In the genomic region with DNA sequence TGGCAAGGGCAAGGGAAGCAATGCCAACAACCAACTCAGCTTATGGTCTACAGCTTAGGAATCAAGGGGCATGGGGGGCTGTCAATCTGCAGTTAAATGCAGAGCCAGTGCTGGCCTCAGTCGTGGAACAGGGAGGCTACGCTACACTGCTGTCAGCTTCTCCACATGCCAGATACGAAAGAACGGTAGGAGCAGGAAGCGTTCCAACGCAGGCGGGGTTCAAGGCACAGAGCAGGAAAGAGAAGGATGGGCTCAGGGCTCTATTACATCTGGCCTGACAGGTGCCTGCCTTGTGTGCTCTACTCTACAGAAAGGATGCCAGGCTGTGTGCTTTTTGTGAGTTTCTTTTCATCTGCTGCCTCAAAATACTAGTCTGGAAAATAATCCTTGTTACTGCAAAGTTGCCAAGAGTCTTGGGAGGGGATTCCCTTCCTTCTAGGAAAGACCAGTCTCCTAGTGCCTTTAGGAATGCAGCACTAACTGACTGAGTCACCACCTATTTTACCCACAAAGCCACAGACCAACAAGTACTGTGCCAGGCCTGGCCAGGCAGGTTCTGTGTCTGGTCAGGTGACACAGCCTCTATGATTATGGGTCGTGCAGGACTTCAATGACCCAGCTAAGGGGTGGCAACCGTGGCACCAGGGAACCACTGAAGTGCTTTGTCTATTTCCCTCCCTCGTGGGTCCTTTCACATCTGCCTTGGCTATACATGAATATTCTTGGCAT, we compare ENCODE assay signal across 10 mouse cellular contexts. TPM values are rescaled to one million over a fixed set of nuclear protein-coding genes. Genes with fewer than 3 reads are reported as not detected.
DNase-seq lines count a peak whose midpoint lies in the region; ATAC-seq and TF ChIP-seq lines count a peak whose summit lies in the region.
"Had no signal": no experiment of that assay in that cellular context is flagged by ENCODE, and none has a peak within 500 bp of the region (broad histone marks: within the 10 kb centered on the region; RNA-seq: fewer than 3 reads in every experiment).

No protein-coding gene starts in this region.

- ATAC-seq in hindbrain, embryonic 15.5 days (ENCODE audit: low FRiP score, low read depth), result peak; percentile 59; the same call in 1 of the 2 replicates
- ATAC-seq in hindbrain, embryonic 14.5 days (ENCODE audit: low FRiP score), result no peak
- peak; percentile 72 for ATAC-seq in embryonic facial prominence, embryonic 15.5 days (ENCODE audit: insufficient number of reproducible peaks, low FRiP score, low TSS enrichment, low read depth)

- H3K9me3 ChIP-seq in hindbrain, embryonic 15.5 days, result no peaks in the 10 kb centered on the region
- H3K9me3 ChIP-seq in hindbrain, embryonic 14.5 days (ENCODE audit: control insufficient read depth, low read length), result no peaks in the 10 kb centered on the region
- H3K9me3 ChIP-seq in embryonic facial prominence, embryonic 15.5 days (replicated peaks), result no peaks in the 10 kb centered on the region
- H3K9me3 ChIP-seq: midbrain, embryonic 12.5 days had no signal

- no peak overlapping the region for H3K9ac ChIP-seq in hindbrain, embryonic 15.5 days
- no peak overlapping the region for H3K9ac ChIP-seq in hindbrain, embryonic 14.5 days
- H3K9ac ChIP-seq in embryonic facial prominence, embryonic 15.5 days, result no peak overlapping the region
- H3K9ac ChIP-seq: midbrain, embryonic 12.5 days had no signal

- no peak for TF ChIP-seq CTCF in lung, adult 2 months (IDR thresholded peaks at IDR 0.05; ENCODE audit: insufficient read depth, low read length)

- TF ChIP-seq POLR2A in lung, adult 2 months (IDR thresholded peaks at IDR 0.05; ENCODE audit: borderline replicate concordance, extremely low read depth, low read depth, low read length), result no peak

- H3K4me3 ChIP-seq in hindbrain, embryonic 15.5 days, result no peak overlapping the region
- H3K4me3 ChIP-seq in hindbrain, embryonic 14.5 days (replicated peaks; ENCODE audit: low read length), result no peak overlapping the region
- no peak overlapping the region for H3K4me3 ChIP-seq in embryonic facial prominence, embryonic 15.5 days (replicated peaks)
- no peak overlapping the region for H3K4me3 ChIP-seq in lung, adult 2 months (replicated peaks; ENCODE audit: extremely low read depth, low read depth, low read length)
- H3K4me3 ChIP-seq: midbrain, embryonic 12.5 days had no signal

- peak overlapping the region; percentile 0; the same call in 1 of the 2 replicates for H3K27ac ChIP-seq in hindbrain, embryonic 15.5 days (replicated peaks)
- H3K27ac ChIP-seq in hindbrain, embryonic 14.5 days, result no peak overlapping the region
- 0 out of 2 replicates have a peak overlapping the region, but pooled peaks have one; percentile 34 for H3K27ac ChIP-seq in embryonic facial prominence, embryonic 15.5 days (replicated peaks)
- H3K27ac ChIP-seq: midbrain, embryonic 12.5 days had no signal

- H3K4me2 ChIP-seq in hindbrain, embryonic 15.5 days, result no peak overlapping the region
- no peak overlapping the region for H3K4me2 ChIP-seq in hindbrain, embryonic 14.5 days (replicated peaks)
- no peak overlapping the region for H3K4me2 ChIP-seq in embryonic facial prominence, embryonic 15.5 days (replicated peaks)
- H3K4me2 ChIP-seq: midbrain, embryonic 12.5 days had no signal

- DNase-seq in hindbrain, embryonic 14.5 days (ENCODE audit: low spot score), result no peak
- DNase-seq in 416B (ENCODE audit: low read depth), result peak; percentile 60
- DNase-seq in lung, adult 2 months, result peak; percentile 41
- no peak for DNase-seq in ovary, postnatal 14 days (ENCODE audit: low spot score)
- DNase-seq in ovary, postnatal 10 days (ENCODE audit: low spot score), result no peak
- no peak for DNase-seq in heart, postnatal 4 days
- DNase-seq: gastrocnemius, postnatal 25 days had no signal

- peaks cover 16% of the 10 kb centered on the region for H3K36me3 ChIP-seq in hindbrain, embryonic 15.5 days
- peaks cover 34% of the 10 kb centered on the region for H3K36me3 ChIP-seq in hindbrain, embryonic 14.5 days (replicated peaks; ENCODE audit: control insufficient read depth, insufficient read depth)
- H3K36me3 ChIP-seq in embryonic facial prominence, embryonic 15.5 days, result peaks cover 27% of the 10 kb centered on the region

- 68% methylated on average over 10 of the region's 10 CpGs for WGBS in hindbrain, embryonic 15.5 days
- WGBS in hindbrain, embryonic 14.5 days, result 68% methylated on average over 10 of the region's 10 CpGs
- 48% methylated on average over 10 of the region's 10 CpGs for WGBS in embryonic facial prominence, embryonic 15.5 days
- WGBS in lung, adult 2 months, result 47% methylated on average over 10 of the region's 10 CpGs

- no peaks in the 10 kb centered on the region for H3K27me3 ChIP-seq in hindbrain, embryonic 15.5 days
- H3K27me3 ChIP-seq in hindbrain, embryonic 14.5 days (ENCODE audit: control insufficient read depth, insufficient read depth, low read length), result no peaks in the 10 kb centered on the region
- H3K27me3 ChIP-seq in embryonic facial prominence, embryonic 15.5 days, result no peaks in the 10 kb centered on the region

- H3K4me1 ChIP-seq in hindbrain, embryonic 15.5 days (replicated peaks), result peaks cover 31% of the 10 kb centered on the region
- H3K4me1 ChIP-seq in hindbrain, embryonic 14.5 days (replicated peaks; ENCODE audit: control insufficient read depth, insufficient read depth, low read length), result peaks cover 4% of the 10 kb centered on the region; the same call in 1 of the 2 replicates
- peaks cover 52% of the 10 kb centered on the region for H3K4me1 ChIP-seq in embryonic facial prominence, embryonic 15.5 days
- peaks cover 12% of the 10 kb centered on the region for H3K4me1 ChIP-seq in lung, adult 2 months (ENCODE audit: control insufficient read depth, insufficient read depth, low read length)

RNA-seq across cellular contexts. Expression of gene Nnat, which starts 7.6 kb away (rescaled TPM):
- polyA plus RNA-seq in hindbrain, embryonic 15.5 days (2015; fragmentation: Nextera tagmentation; extraction: Ambion mirVana), result 6,864 and 7,318 TPM in 2 replicates
- polyA plus RNA-seq in hindbrain, embryonic 14.5 days (2014; fragmentation: Nextera tagmentation; extraction: Ambion mirVana), result 4,569 and 4,588 TPM in 2 replicates
- polyA plus RNA-seq in embryonic facial prominence, embryonic 15.5 days (2015; fragmentation: Nextera tagmentation; extraction: Ambion mirVana), result 322 and 340 TPM in 2 replicates
- polyA plus RNA-seq in lung, adult 2 months (2012; rRNA removed), result 25.3 and 56.8 TPM in 2 replicates
- total RNA-seq in heart, postnatal 4 days (2021), result 10 to 100 TPM in 1 of 2 experiments, 1 to 10 TPM in 1; 8.9 to 13.2 TPM

RNA-seq across cellular contexts. Expression of gene Blcap, which starts 18.8 kb away (rescaled TPM):
- 249 and 272 TPM in 2 replicates for polyA plus RNA-seq in hindbrain, embryonic 15.5 days (2015; fragmentation: Nextera tagmentation; extraction: Ambion mirVana)
- polyA plus RNA-seq in hindbrain, embryonic 14.5 days (2014; fragmentation: Nextera tagmentation; extraction: Ambion mirVana), result 285 and 323 TPM in 2 replicates
- polyA plus RNA-seq in embryonic facial prominence, embryonic 15.5 days (2015; fragmentation: Nextera tagmentation; extraction: Ambion mirVana), result 54.2 and 57.1 TPM in 2 replicates
- 41.3 and 49.3 TPM in 2 replicates for polyA plus RNA-seq in lung, adult 2 months (2012; rRNA removed)
- total RNA-seq in heart, postnatal 4 days (2021), result 10 to 100 TPM; 71.5 to 76.9 TPM

Comparison
In these comparisons a context has a peak if more than half of its experiments do, and no peak if none do; other contexts are left out.
1. DNase-seq: peak in 416B (single experiment) and lung, adult 2 months (single experiment); none in hindbrain, embryonic 14.5 days (single experiment), ovary, postnatal 14 days (single experiment), ovary, postnatal 10 days (single experiment) and heart, postnatal 4 days (single experiment).
2. RNA of gene Nnat, which starts 7.6 kb away (polyA plus RNA-seq): 6,864 to 7,318 TPM in hindbrain, embryonic 15.5 days and 4,569 to 4,588 TPM in hindbrain, embryonic 14.5 days; 322 to 340 TPM in embryonic facial prominence, embryonic 15.5 days and 25.3 to 56.8 TPM in lung, adult 2 months; every median in the first group is over 10 times any median in the second.